In the genomic region with DNA sequence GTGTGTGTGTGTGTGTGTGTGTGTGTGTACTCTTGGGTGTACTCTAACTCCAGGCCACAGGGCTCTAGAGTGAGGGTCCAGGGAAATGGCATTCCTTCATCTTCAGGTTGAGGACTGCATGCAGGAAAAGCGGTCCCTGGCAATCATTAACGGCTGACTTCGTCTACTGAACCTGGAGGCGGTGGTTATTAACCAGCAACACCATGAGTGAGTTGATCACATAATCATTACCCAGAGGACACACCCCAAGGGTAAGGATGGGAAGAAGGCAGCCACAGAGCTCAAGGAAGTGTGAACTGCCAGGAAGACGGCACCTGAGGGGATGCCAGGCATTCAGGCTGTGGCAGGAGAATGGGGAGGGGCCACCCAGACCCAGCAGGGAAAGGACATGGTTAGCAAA, we compare ENCODE assay signal across 22 mouse cellular contexts. TPM values are rescaled to one million over a fixed set of nuclear protein-coding genes. Genes with fewer than 3 reads are reported as not detected.
DNase-seq lines count a peak whose midpoint lies in the region; ATAC-seq and TF ChIP-seq lines count a peak whose summit lies in the region.
"Had no signal": no experiment of that assay in that cellular context is flagged by ENCODE, and none has a peak within 500 bp of the region (broad histone marks: within the 10 kb centered on the region; RNA-seq: fewer than 3 reads in every experiment).

No protein-coding gene starts in this region.

- 0 out of 2 replicates have a peak overlapping the region, but pooled peaks have one; percentile 3 for H3K27ac ChIP-seq in intestine, embryonic 15.5 days
- peak overlapping the region; percentile 33; the same call in 1 of the 2 replicates for H3K27ac ChIP-seq in kidney, embryonic 14.5 days (ENCODE audit: low read depth, low read length)
- H3K27ac ChIP-seq: embryonic facial prominence, embryonic 13.5 days; heart, embryonic 10.5 days; hindbrain, embryonic 13.5 days; layer of hippocampus, adult 2 months; midbrain, embryonic 10.5 days had no signal

- CTCF ChIA-PET in Patski (lab: Charles Lee) = interaction anchor here (1.5 to 1.9 kb wide), 2 partner anchors 11 to 23 kb away, joined by 3 to 5 read pairs; no protein-coding TSS in a partner anchor

- H3K9me3 ChIP-seq in intestine, embryonic 15.5 days = no peaks in the 10 kb centered on the region
- H3K9me3 ChIP-seq in kidney, embryonic 14.5 days (ENCODE audit: control insufficient read depth, low read length) = no peaks in the 10 kb centered on the region
- H3K9me3 ChIP-seq: embryonic facial prominence, embryonic 13.5 days; heart, embryonic 10.5 days; hindbrain, embryonic 13.5 days; midbrain, embryonic 10.5 days had no signal

- H3K4me1 ChIP-seq in intestine, embryonic 15.5 days (replicated peaks) = peaks cover 8% of the 10 kb centered on the region; the same call in 1 of the 2 replicates
- H3K4me1 ChIP-seq in kidney, embryonic 14.5 days (ENCODE audit: control insufficient read depth, insufficient read depth, low read length) = 0 out of 2 replicates have a peak, but pooled peaks cover 9% of the 10 kb centered on the region
- H3K4me1 ChIP-seq: embryonic facial prominence, embryonic 13.5 days had no signal

- no peak overlapping the region for H3K9ac ChIP-seq in intestine, embryonic 15.5 days
- H3K9ac ChIP-seq in kidney, embryonic 14.5 days (ENCODE audit: low read depth, low read length) = no peak overlapping the region
- H3K9ac ChIP-seq: embryonic facial prominence, embryonic 13.5 days; forebrain, postnatal 0 days; hindbrain, embryonic 13.5 days had no signal

- H3K27me3 ChIP-seq in Patski = no peaks in the 10 kb centered on the region
- no peaks in the 10 kb centered on the region for H3K27me3 ChIP-seq in intestine, embryonic 15.5 days (replicated peaks)
- H3K27me3 ChIP-seq in kidney, embryonic 14.5 days (ENCODE audit: control insufficient read depth, insufficient read depth, low read length) = no peaks in the 10 kb centered on the region
- H3K27me3 ChIP-seq: embryonic facial prominence, embryonic 13.5 days had no signal

- POLR2A ChIA-PET in Patski (lab: Charles Lee) = no interaction called here

- H3K4me3 ChIP-seq in intestine, embryonic 15.5 days (replicated peaks) = no peak overlapping the region
- H3K4me3 ChIP-seq in kidney, embryonic 14.5 days (ENCODE audit: low read length) = no peak overlapping the region
- H3K4me3 ChIP-seq: embryonic facial prominence, embryonic 13.5 days; heart, embryonic 10.5 days; hindbrain, embryonic 13.5 days; layer of hippocampus, adult 2 months; midbrain, embryonic 10.5 days had no signal

- H3K36me3 ChIP-seq in intestine, embryonic 15.5 days = no peaks in the 10 kb centered on the region
- no peaks in the 10 kb centered on the region for H3K36me3 ChIP-seq in kidney, embryonic 14.5 days (ENCODE audit: control insufficient read depth, insufficient read depth, low read length)
- H3K36me3 ChIP-seq: embryonic facial prominence, embryonic 13.5 days; heart, embryonic 10.5 days; hindbrain, embryonic 13.5 days; midbrain, embryonic 10.5 days had no signal

- no peak for ATAC-seq in Patski
- peak; percentile 85 for ATAC-seq in intestine, embryonic 15.5 days
- peak; percentile 71 for ATAC-seq in kidney, embryonic 14.5 days (ENCODE audit: low FRiP score, low TSS enrichment)
- ATAC-seq in cerebellum, adult (ENCODE audit: insufficient number of reproducible peaks, low FRiP score, low TSS enrichment) = no peak
- ATAC-seq: forebrain, postnatal 0 days had no signal

- WGBS in intestine, embryonic 15.5 days = 52% methylated on average over 5 of the region's 5 CpGs
- 66% methylated on average over 5 of the region's 5 CpGs for WGBS in kidney, embryonic 14.5 days

- H3K4me2 ChIP-seq in intestine, embryonic 15.5 days (replicated peaks) = peak overlapping the region; percentile 30; the same call in 1 of the 2 replicates
- no peak overlapping the region for H3K4me2 ChIP-seq in kidney, embryonic 14.5 days (replicated peaks; ENCODE audit: low read depth, low read length)
- H3K4me2 ChIP-seq: embryonic facial prominence, embryonic 13.5 days; hindbrain, embryonic 13.5 days had no signal

- no peak for TF ChIP-seq CTCF in Patski (IDR thresholded peaks at IDR 0.05)

- DNase-seq in Patski (ENCODE audit: low read depth, low spot score) = peak; percentile 61
- DNase-seq in kidney, postnatal 4 days = peak; percentile 76 to 87
- no peak for DNase-seq in right cerebral cortex, postnatal 10 days (ENCODE audit: low spot score in 2 of 2)
- DNase-seq in layer of hippocampus, adult 8-10 months (ENCODE audit: low spot score in 2 of 2) = no peak
- no peak for DNase-seq in adrenal gland, postnatal 25 days
- DNase-seq: adrenal gland, postnatal 36 days; cerebellum, adult 9-10 months; forebrain, postnatal 0 days; gastrocnemius, postnatal 25 days; heart, postnatal 10 days; lung, adult 2 months; lung, postnatal 4 days; right cerebral cortex, postnatal 14 days; thymus, adult 18-20 months had no signal

- in situ Hi-C loops in Patski (cut with MboI; ENCODE audit: low pct_unique_long_range_greater_than_20kb) = no loop called here

RNA-seq across cellular contexts. Expression of gene Paqr5, which starts 18.3 kb away (rescaled TPM):
- 0.44 TPM for polyA plus RNA-seq in Patski (2021)
- 7.6 and 9.6 TPM in 2 replicates for polyA plus RNA-seq in intestine, embryonic 15.5 days (2015; fragmentation: Nextera tagmentation; extraction: Ambion mirVana)
- polyA plus RNA-seq in kidney, embryonic 14.5 days (2014; fragmentation: Nextera tagmentation; extraction: Ambion mirVana) = 11.0 and 17.0 TPM in 2 replicates
- total RNA-seq in layer of hippocampus, adult 8-10 months (2022) = 1 to 10 TPM; 3.7 to 6.2 (median 4.3) TPM
- 12.0 and 13.8 TPM in 2 replicates for total RNA-seq in adrenal gland, postnatal 25 days (2021)
- total RNA-seq: gastrocnemius, postnatal 25 days; heart, postnatal 10 days had no signal

Comparison
In these comparisons a context has a peak if more than half of its experiments do, and no peak if none do; other contexts are left out.
1. ATAC-seq: peak in intestine, embryonic 15.5 days (single experiment) and kidney, embryonic 14.5 days (single experiment); none in Patski (single experiment) and cerebellum, adult (single experiment).
2. DNase-seq: peak in Patski (single experiment) and kidney, postnatal 4 days (2 of 2); none in right cerebral cortex, postnatal 10 days (0 of 2), layer of hippocampus, adult 8-10 months (0 of 2) and adrenal gland, postnatal 25 days (single experiment).